In the genomic region with DNA sequence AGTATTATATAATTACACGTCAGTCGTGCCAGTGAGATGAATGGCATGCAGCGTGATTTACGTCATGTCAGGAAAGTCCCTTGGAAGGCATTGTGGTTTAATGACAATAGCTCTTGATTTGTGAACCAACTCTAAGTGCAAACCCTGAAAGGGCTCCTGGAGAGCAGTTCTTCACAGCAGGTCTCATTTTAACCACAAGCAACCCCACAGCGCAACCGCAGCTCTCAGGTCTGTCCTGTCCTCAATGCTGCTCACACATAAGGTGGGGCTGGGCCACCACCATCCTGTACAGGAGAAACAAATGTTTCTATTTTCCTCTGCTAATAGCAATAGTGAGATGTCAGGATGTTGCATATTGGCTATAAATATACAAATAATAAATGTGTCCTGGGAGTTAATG, we compare ENCODE assay signal across 24 mouse cellular contexts.
DNase-seq lines count a peak whose midpoint lies in the region; ATAC-seq and TF ChIP-seq lines count a peak whose summit lies in the region.
"Had no signal": no experiment of that assay in that cellular context is flagged by ENCODE, and none has a peak within 500 bp of the region (broad histone marks: within the 10 kb centered on the region; RNA-seq: fewer than 3 reads in every experiment).

No protein-coding gene starts in this region.

- H3K4me3 ChIP-seq in CH12.LX (replicated peaks in 1 of 3; ENCODE audit: low read depth in 2 of 3, low read length in 2 of 3, poor library complexity in 1 of 3), result no peak overlapping the region
- H3K4me3 ChIP-seq in gastrocnemius, adult 2 months, result no peak overlapping the region
- H3K4me3 ChIP-seq in midbrain, embryonic 16.5 days (ENCODE audit: low read depth, low read length), result no peak overlapping the region
- H3K4me3 ChIP-seq in midbrain, embryonic 10.5 days, result no peak overlapping the region
- H3K4me3 ChIP-seq: embryonic facial prominence, embryonic 13.5 days; forebrain, embryonic 12.5 days; heart, embryonic 13.5 days; hindbrain, embryonic 13.5 days; intestine, embryonic 15.5 days had no signal

- no peak for TF ChIP-seq CTCF in CH12.LX (conservative IDR thresholded peaks at IDR 0.05 in 1 of 2, IDR thresholded peaks at IDR 0.05 in 1 of 2; ENCODE audit: low read depth in 2 of 2, low read length in 2 of 2)
- no peak for TF ChIP-seq CTCF in gastrocnemius, adult 2 months (IDR thresholded peaks at IDR 0.05)

- H3K79me2 ChIP-seq in CH12.LX (replicated peaks; ENCODE audit: control insufficient read depth, extremely low read depth, insufficient read depth, poor library complexity, severe bottlenecking), result no peaks in the 10 kb centered on the region

- in situ Hi-C loops in CH12.LX (cut with MboI; ENCODE audit: low pct_ligation_motif_present, low pct_unique_long_range_greater_than_20kb, low sequenced_read_pairs), result no loop called here

- no peak for TF ChIP-seq RAD21 in CH12.LX (IDR thresholded peaks at IDR 0.05; ENCODE audit: low read depth, low read length)

- no peaks in the 10 kb centered on the region for H3K36me3 ChIP-seq in CH12.LX (replicated peaks in 1 of 2; ENCODE audit: control insufficient read depth in 1 of 2, insufficient read depth in 1 of 2, low read length in 1 of 2)
- no peaks in the 10 kb centered on the region for H3K36me3 ChIP-seq in midbrain, embryonic 16.5 days (ENCODE audit: control insufficient read depth, insufficient read depth, low read length)
- no peaks in the 10 kb centered on the region for H3K36me3 ChIP-seq in midbrain, embryonic 10.5 days
- H3K36me3 ChIP-seq: embryonic facial prominence, embryonic 13.5 days; forebrain, embryonic 12.5 days; heart, embryonic 13.5 days; intestine, embryonic 15.5 days had no signal

- H3K4me1 ChIP-seq in CH12.LX (ENCODE audit: control insufficient read depth in 1 of 2, insufficient read depth in 2 of 2), result no peaks in the 10 kb centered on the region
- H3K4me1 ChIP-seq in midbrain, embryonic 16.5 days (ENCODE audit: control insufficient read depth, insufficient read depth, low read length), result no peaks in the 10 kb centered on the region
- peaks cover 7% of the 10 kb centered on the region; the same call in 1 of the 2 replicates for H3K4me1 ChIP-seq in midbrain, embryonic 10.5 days
- H3K4me1 ChIP-seq: embryonic facial prominence, embryonic 13.5 days; heart, embryonic 13.5 days; hindbrain, embryonic 13.5 days; intestine, embryonic 15.5 days had no signal

- no peak for TF ChIP-seq EP300 in CH12.LX (IDR thresholded peaks at IDR 0.05; ENCODE audit: low read length)

- no peak for TF ChIP-seq POLR2A in CH12.LX (IDR thresholded peaks at IDR 0.05; ENCODE audit: low read depth, low read length)

- no peak overlapping the region for H3K27ac ChIP-seq in CH12.LX (ENCODE audit: insufficient read depth, low read depth)
- H3K27ac ChIP-seq in gastrocnemius, adult 2 months, result no peak overlapping the region
- H3K27ac ChIP-seq in midbrain, embryonic 16.5 days (ENCODE audit: low read length), result no peak overlapping the region
- no peak overlapping the region for H3K27ac ChIP-seq in midbrain, embryonic 10.5 days (replicated peaks)
- H3K27ac ChIP-seq: embryonic facial prominence, embryonic 13.5 days; forebrain, embryonic 12.5 days; heart, embryonic 13.5 days; hindbrain, embryonic 13.5 days; intestine, embryonic 15.5 days had no signal

- intact Hi-C loops in gastrocnemius, adult 2 months (cut with DNase I), result no loop called here

- DNase-seq in CH12.LX (ENCODE audit: extremely low read depth) (peak; percentile 8), R1 (ENCODE audit: low read depth, low spot score) (peak; percentile 34)
- DNase-seq in embryo, embryonic 10.5 days (ENCODE audit: low spot score), result peak; percentile 33
- DNase-seq in gastrocnemius, adult 2 months, result no peak
- DNase-seq in layer of hippocampus, adult 18-20 months (ENCODE audit: low spot score in 2 of 2), result no peak
- no peak for DNase-seq in midbrain, embryonic 10.5 days (ENCODE audit: low spot score)
- DNase-seq: adrenal gland, adult 8-10 months; adrenal gland, postnatal 36 days; B cell, adult 2 months; cerebellum, adult 11 months; cerebellum, adult 9-11 months; cerebellum, postnatal 36 days; gastrocnemius, postnatal 25 days; heart, postnatal 36 days had no signal

- dilution Hi-C loops in CH12.LX (cut with MboI; ENCODE audit: extremely low pct_ligation_motif_present, extremely low pct_unique_long_range_greater_than_20kb, low sequenced_read_pairs), result no loop called here

- H3K9me3 ChIP-seq in CH12.LX (replicated peaks; ENCODE audit: low read length), result no peaks in the 10 kb centered on the region
- no peaks in the 10 kb centered on the region for H3K9me3 ChIP-seq in midbrain, embryonic 16.5 days (replicated peaks; ENCODE audit: control insufficient read depth, low read length, poor library complexity, severe bottlenecking)
- no peaks in the 10 kb centered on the region for H3K9me3 ChIP-seq in midbrain, embryonic 10.5 days (replicated peaks)
- H3K9me3 ChIP-seq: embryonic facial prominence, embryonic 13.5 days; forebrain, embryonic 12.5 days; heart, embryonic 13.5 days; hindbrain, embryonic 13.5 days; intestine, embryonic 15.5 days had no signal

- H3K27me3 ChIP-seq in CH12.LX (replicated peaks), result no peaks in the 10 kb centered on the region
- no peaks in the 10 kb centered on the region for H3K27me3 ChIP-seq in midbrain, embryonic 16.5 days (ENCODE audit: control insufficient read depth, insufficient read depth, low read depth, low read length)
- H3K27me3 ChIP-seq in midbrain, embryonic 10.5 days (ENCODE audit: low read depth, poor library complexity, severe bottlenecking), result no peaks in the 10 kb centered on the region
- H3K27me3 ChIP-seq: embryonic facial prominence, embryonic 13.5 days; forebrain, embryonic 12.5 days; heart, embryonic 13.5 days; hindbrain, embryonic 13.5 days; intestine, embryonic 15.5 days; Patski had no signal

- ATAC-seq in hematopoietic stem cell, adult 5-6 weeks (replicated peaks in 1 of 2; ENCODE audit: insufficient read depth in 1 of 2, low FRiP score in 2 of 2, low TSS enrichment in 1 of 2, low read depth in 1 of 2, poor library complexity in 2 of 2, severe bottlenecking in 2 of 2), result peak; percentile 84 to 94
- ATAC-seq in midbrain, embryonic 16.5 days, result no peak
- ATAC-seq: CD4-positive, CD25-positive, alpha-beta regulatory T cell, adult 4 months; forebrain, embryonic 16.5 days; intestine, embryonic 15.5 days; Patski had no signal

- WGBS in midbrain, embryonic 16.5 days, result 36% methylated on average over 6 of the region's 6 CpGs
- 48% methylated on average over 6 of the region's 6 CpGs for WGBS in midbrain, embryonic 10.5 days

- no peak overlapping the region for H3K4me2 ChIP-seq in CH12.LX (ENCODE audit: insufficient read depth, low read depth, poor library complexity, severe bottlenecking)
- H3K4me2 ChIP-seq in midbrain, embryonic 16.5 days (ENCODE audit: low read length), result no peak overlapping the region
- H3K4me2 ChIP-seq: embryonic facial prominence, embryonic 13.5 days; forebrain, embryonic 12.5 days; heart, embryonic 13.5 days; hindbrain, embryonic 13.5 days; intestine, embryonic 15.5 days had no signal

- no peak overlapping the region for H3K9ac ChIP-seq in CH12.LX (ENCODE audit: insufficient read depth, low read depth)
- H3K9ac ChIP-seq in midbrain, embryonic 16.5 days (ENCODE audit: low read depth, low read length), result no peak overlapping the region
- H3K9ac ChIP-seq: embryonic facial prominence, embryonic 13.5 days; forebrain, embryonic 12.5 days; heart, embryonic 13.5 days; hindbrain, embryonic 13.5 days; intestine, embryonic 15.5 days had no signal

TF ChIP-seq in CH12.LX, 34 proteins besides CTCF, POLR2A, EP300 and RAD21:
- no peak for TF ChIP-seq POLR2AphosphoS2 (IDR thresholded peaks at IDR 0.05; ENCODE audit: low read depth, low read length)
- peak; percentile 45 for TF ChIP-seq BHLHE40 (IDR thresholded peaks at IDR 0.05; ENCODE audit: low read depth, low read length)
- no peak for TF ChIP-seq RCOR1 (conservative IDR thresholded peaks at IDR 0.05; ENCODE audit: low read depth, low read length)
- TF ChIP-seq NRF1 (IDR thresholded peaks at IDR 0.05; ENCODE audit: low read depth, low read length), result 0 out of 2 replicates have a peak, but pooled peaks have one; percentile 27

Comparison
In these comparisons a context has a peak if more than half of its experiments do, and no peak if none do; other contexts are left out.
1. DNase-seq: peak in CH12.LX (single experiment), R1 (single experiment) and embryo, embryonic 10.5 days (single experiment); none in gastrocnemius, adult 2 months (single experiment), layer of hippocampus, adult 18-20 months (0 of 2) and midbrain, embryonic 10.5 days (single experiment).